Mouse (Mus musculus) ES-E14 (cell line): ENCODE data around the gene Ptpa.

Source experiments
- CHD2 ChIP-seq: IDR thresholded peaks from 2 replicates; pipeline ENCODE4 v1.6.1; 2014; ENCODE audit warnings: mild to moderate bottlenecking, low read depth, low read length, inconsistent platforms
- MAFK ChIP-seq: IDR thresholded peaks from 2 replicates; pipeline ENCODE4 v1.6.1; 2014; ENCODE audit warnings: mild to moderate bottlenecking, low read depth, low read length, inconsistent platforms; ENCODE audit not compliant: insufficient read depth
- ZC3H11A ChIP-seq: IDR thresholded peaks from 2 replicates; pipeline ENCODE4 v1.6.1; 2012; ENCODE audit warnings: low read depth, mild to moderate bottlenecking, inconsistent platforms, low read length, borderline replicate concordance
- ZNF384 ChIP-seq: IDR thresholded peaks from 2 replicates; pipeline ENCODE4 v1.6.1; 2012; ENCODE audit warnings: low read depth, low read length, inconsistent platforms

- TF ChIP-seq MAFK (no peak), ZNF384 (no peak), ZC3H11A (no peak), CHD2 (no peak)
Measured at GRCm38 (mm10) chr2:30471795-30472720, 56.2 kb downstream of the Ptpa start.
